Mouse (Mus musculus) ovary, postnatal 14 days (tissue): ENCODE measurements at regions not wholly inside any gene's neighbourhood (a gene's known extent, or its start where the extent isn't known, plus 50 kb on each side); places are given as distances from the start of the nearest gene placed in this dataset.

Experiments used
- DNase-seq: peaks from one replicate; pipeline ENCODE4 v3.0.0; 2022; ENCODE audit warnings: low spot score

- peak; percentile 1 for DNase-seq
These were observed 91.1 kb upstream of the Pmch start for GRCm38 (mm10) chr10:87999617-88000330.

DNA sequence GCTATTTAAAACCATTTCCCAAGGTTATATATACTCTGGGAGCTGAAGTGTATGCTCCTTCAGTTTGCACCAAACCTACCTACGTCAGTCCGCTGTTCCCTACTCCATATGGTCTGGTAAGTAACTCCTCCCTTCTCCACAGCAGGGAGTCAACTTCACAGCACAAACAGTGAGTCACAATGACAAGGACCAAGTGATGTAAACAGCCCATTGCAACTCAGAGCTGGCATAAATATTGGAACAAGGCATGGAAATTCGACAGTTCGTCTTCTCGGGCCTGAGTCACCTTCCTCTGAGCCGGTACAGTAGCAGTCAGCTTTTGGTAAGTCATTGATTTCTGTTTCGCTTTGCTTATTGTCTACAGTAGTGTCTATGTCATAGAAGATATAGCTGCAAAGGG, 82.2 kb upstream of the Pmch start:
- no peak for DNase-seq

DNA sequence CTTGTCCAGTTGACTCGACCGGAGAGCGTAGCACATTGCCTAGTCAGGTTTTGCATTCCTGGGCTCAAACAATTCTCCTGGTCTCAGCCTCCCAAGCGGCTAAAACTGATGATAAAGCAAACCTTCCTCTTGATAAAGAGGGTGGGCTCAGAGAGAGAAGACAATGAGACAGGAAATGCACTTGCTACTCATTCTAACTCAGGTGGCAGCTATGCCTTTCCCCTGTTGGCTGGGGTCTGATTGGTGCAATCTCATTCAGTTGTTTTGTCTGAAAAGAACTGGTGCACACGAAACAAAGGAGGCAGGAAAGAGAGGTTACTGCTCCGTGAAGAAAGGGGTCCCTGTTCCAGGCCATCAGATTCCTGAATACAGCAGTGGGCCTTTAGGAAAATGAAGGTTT, 80.0 kb upstream of the Pmch start:
- no peak for DNase-seq

- DNase-seq = no peak
These were observed 58.9 kb upstream of the Pmch start for GRCm38 (mm10) chr10:88031978-88032377.
